Mouse (Mus musculus) ES-E14 (cell line): Measurements from ENCODE around the gene Slc29a4.

ENCODE experiments used
- CHD2 ChIP-seq: IDR thresholded peaks from 2 replicates; pipeline ENCODE4 v1.6.1; 2014; ENCODE audit warnings: mild to moderate bottlenecking, low read depth, low read length, inconsistent platforms
- MAFK ChIP-seq: IDR thresholded peaks from 2 replicates; pipeline ENCODE4 v1.6.1; 2014; ENCODE audit warnings: mild to moderate bottlenecking, low read depth, low read length, inconsistent platforms; ENCODE audit not compliant: insufficient read depth
- ZC3H11A ChIP-seq: IDR thresholded peaks from 2 replicates; pipeline ENCODE4 v1.6.1; 2012; ENCODE audit warnings: low read depth, mild to moderate bottlenecking, inconsistent platforms, low read length, borderline replicate concordance
- ZNF384 ChIP-seq: IDR thresholded peaks from 2 replicates; pipeline ENCODE4 v1.6.1; 2012; ENCODE audit warnings: low read depth, low read length, inconsistent platforms

DNA sequence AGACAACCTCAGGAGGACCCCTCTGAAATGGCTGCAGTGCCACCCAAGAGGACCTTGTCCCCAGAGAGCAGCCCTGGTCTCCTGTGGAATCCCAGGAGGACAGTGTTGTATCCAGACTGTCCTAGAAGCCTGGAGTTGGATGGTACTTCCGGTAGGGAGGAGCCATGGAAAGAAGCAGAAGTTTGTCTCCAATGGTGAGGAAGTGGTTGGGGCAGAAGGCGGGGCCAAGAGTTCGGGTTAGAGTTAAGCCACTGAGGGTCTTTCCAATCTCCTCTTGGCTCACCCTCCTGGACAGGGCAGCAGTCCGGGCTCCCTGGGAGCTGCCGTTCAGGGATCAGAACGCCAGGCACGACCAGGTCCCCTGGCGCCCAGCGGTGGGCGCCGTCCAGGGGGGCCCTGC lies 72.0 kb downstream of the Slc29a4 start:
- TF ChIP-seq MAFK, result no peak
- TF ChIP-seq ZNF384, result no peak
- TF ChIP-seq ZC3H11A, result no peak
- no peak for TF ChIP-seq CHD2
